Comparison of ENCODE assay signal across 34 mouse cellular contexts in genomic region chr4:107082185-107082584, GRCm38 (mm10). TPM values are rescaled to one million over a fixed set of nuclear protein-coding genes. Genes with fewer than 3 reads are reported as not detected.
DNase-seq lines count a peak whose midpoint lies in the region; ATAC-seq lines count a peak whose summit lies in the region.
"Had no signal": no experiment of that assay in that cellular context is flagged by ENCODE, and none has a peak within 500 bp of the region (broad histone marks: within the 10 kb centered on the region; RNA-seq: fewer than 3 reads in every experiment).

No protein-coding gene starts in this region.

- no peak overlapping the region for H3K4me2 ChIP-seq in kidney, embryonic 15.5 days
- H3K4me2 ChIP-seq: embryonic facial prominence, embryonic 15.5 days; forebrain, embryonic 15.5 days; heart, embryonic 13.5 days; midbrain, embryonic 15.5 days had no signal

- no peak for DNase-seq in kidney, postnatal 4 days
- DNase-seq in lung, postnatal 36 days = peak; percentile 34
- DNase-seq in lung, postnatal 4 days = no peak
- DNase-seq in gonadal fat pad, adult 2 months (ENCODE audit: low read depth) = peak; percentile 56
- DNase-seq in spleen, adult 18-20 months = no peak
- DNase-seq in retina, postnatal 1 day = no peak
- DNase-seq: adrenal gland, adult 2 months; adrenal gland, postnatal 36 days; B cell, adult 2 months; cerebellum, adult 2 months; cerebellum, postnatal 14 days; gastrocnemius, postnatal 25 days; heart, adult 2 months; heart, postnatal 10 days; left cerebral cortex, postnatal 4 days; lung, adult 2 months; lung, postnatal 10 days; right cerebral cortex, adult 18-20 months; thymus, adult 18-20 months; thymus, postnatal 25 days had no signal

- no peak for ATAC-seq in kidney, embryonic 15.5 days (replicated peaks; ENCODE audit: low FRiP score)
- ATAC-seq: forebrain, embryonic 15.5 days; hindbrain, embryonic 16.5 days; midbrain, embryonic 15.5 days had no signal

- H3K4me3 ChIP-seq in kidney, embryonic 15.5 days (replicated peaks) = no peak overlapping the region
- H3K4me3 ChIP-seq: embryonic facial prominence, embryonic 10.5 days; embryonic facial prominence, embryonic 15.5 days; forebrain, embryonic 15.5 days; heart, adult 2 months; heart, embryonic 13.5 days; layer of hippocampus, adult 2 months; midbrain, embryonic 15.5 days had no signal

- H3K27ac ChIP-seq in kidney, embryonic 15.5 days = peak overlapping the region; percentile 41
- H3K27ac ChIP-seq: embryonic facial prominence, embryonic 10.5 days; embryonic facial prominence, embryonic 15.5 days; forebrain, embryonic 15.5 days; heart, adult 2 months; heart, embryonic 13.5 days; liver, embryonic 14.5 days; midbrain, embryonic 15.5 days; stomach, postnatal 0 days had no signal

- 80% methylated on average over 3 of the region's 3 CpGs for WGBS in kidney, embryonic 15.5 days

- H3K9me3 ChIP-seq in kidney, embryonic 15.5 days (replicated peaks) = no peaks in the 10 kb centered on the region
- H3K9me3 ChIP-seq: embryonic facial prominence, embryonic 10.5 days; embryonic facial prominence, embryonic 15.5 days; forebrain, embryonic 15.5 days; heart, embryonic 13.5 days; midbrain, embryonic 15.5 days had no signal

- H3K9ac ChIP-seq in kidney, embryonic 15.5 days = no peak overlapping the region
- H3K9ac ChIP-seq: embryonic facial prominence, embryonic 15.5 days; forebrain, embryonic 15.5 days; heart, embryonic 13.5 days; liver, embryonic 14.5 days; midbrain, embryonic 15.5 days had no signal

- H3K4me1 ChIP-seq in kidney, embryonic 15.5 days = peaks cover 27% of the 10 kb centered on the region

- H3K27me3 ChIP-seq in kidney, embryonic 15.5 days = no peaks in the 10 kb centered on the region
- H3K27me3 ChIP-seq: embryonic facial prominence, embryonic 15.5 days; forebrain, embryonic 15.5 days; heart, embryonic 13.5 days; midbrain, embryonic 15.5 days had no signal

- H3K36me3 ChIP-seq in kidney, embryonic 15.5 days = no peaks in the 10 kb centered on the region
- H3K36me3 ChIP-seq: embryonic facial prominence, embryonic 10.5 days; embryonic facial prominence, embryonic 15.5 days; forebrain, embryonic 15.5 days; heart, embryonic 13.5 days; midbrain, embryonic 15.5 days had no signal

RNA-seq across cellular contexts. Expression of gene Cdcp2, which starts 14.5 kb away (rescaled TPM):
- 0.08 and 0.12 TPM in 2 replicates for polyA plus RNA-seq in kidney, embryonic 15.5 days (2015; fragmentation: Nextera tagmentation; extraction: Ambion mirVana)
- polyA plus RNA-seq in gonadal fat pad, adult 2 months (2012; rRNA removed) = 0.04 and 0.37 TPM in 2 replicates
- polyA plus RNA-seq: cerebellum, adult 2 months; cortical plate, adult 2 months; embryonic facial prominence, embryonic 15.5 days; forebrain, embryonic 15.5 days; frontal cortex, adult 2 months; heart, adult 2 months; heart, embryonic 13.5 days; intestine, embryonic 14.5 days; liver, embryonic 14.5 days; lung, adult 2 months; midbrain, embryonic 15.5 days; spleen, adult 2 months; stomach, postnatal 0 days had no signal

RNA-seq across cellular contexts. Expression of gene Cyb5rl, which starts 15.4 kb away (rescaled TPM):
- polyA plus RNA-seq in kidney, embryonic 15.5 days (2015; fragmentation: Nextera tagmentation; extraction: Ambion mirVana) = 11.1 and 12.1 TPM in 2 replicates
- polyA plus RNA-seq in gonadal fat pad, adult 2 months (2012; rRNA removed) = 25.5 and 35.6 TPM in 2 replicates

RNA-seq across cellular contexts. Expression of gene Mrpl37, which starts 15.5 kb away (rescaled TPM):
- 108 TPM in 2 replicates for polyA plus RNA-seq in kidney, embryonic 15.5 days (2015; fragmentation: Nextera tagmentation; extraction: Ambion mirVana)
- 181 and 182 TPM in 2 replicates for polyA plus RNA-seq in gonadal fat pad, adult 2 months (2012; rRNA removed)

Comparison
In these comparisons a context has a peak if more than half of its experiments do, and no peak if none do; other contexts are left out.
1. DNase-seq: peak in lung, postnatal 36 days (single experiment) and gonadal fat pad, adult 2 months (single experiment); none in kidney, postnatal 4 days (0 of 2), lung, postnatal 4 days (0 of 2), spleen, adult 18-20 months (0 of 2) and retina, postnatal 1 day (single experiment).